Mouse (Mus musculus): ENCODE results near the gene Psors1c2. TPM values are rescaled to one million over a fixed set of nuclear protein-coding genes. Genes with fewer than 3 reads are reported as not detected.

The Psors1c2 gene
- total RNA-seq, 2 experiments from 2014 or later, result 0.87 TPM; not detected in 1

DNA sequence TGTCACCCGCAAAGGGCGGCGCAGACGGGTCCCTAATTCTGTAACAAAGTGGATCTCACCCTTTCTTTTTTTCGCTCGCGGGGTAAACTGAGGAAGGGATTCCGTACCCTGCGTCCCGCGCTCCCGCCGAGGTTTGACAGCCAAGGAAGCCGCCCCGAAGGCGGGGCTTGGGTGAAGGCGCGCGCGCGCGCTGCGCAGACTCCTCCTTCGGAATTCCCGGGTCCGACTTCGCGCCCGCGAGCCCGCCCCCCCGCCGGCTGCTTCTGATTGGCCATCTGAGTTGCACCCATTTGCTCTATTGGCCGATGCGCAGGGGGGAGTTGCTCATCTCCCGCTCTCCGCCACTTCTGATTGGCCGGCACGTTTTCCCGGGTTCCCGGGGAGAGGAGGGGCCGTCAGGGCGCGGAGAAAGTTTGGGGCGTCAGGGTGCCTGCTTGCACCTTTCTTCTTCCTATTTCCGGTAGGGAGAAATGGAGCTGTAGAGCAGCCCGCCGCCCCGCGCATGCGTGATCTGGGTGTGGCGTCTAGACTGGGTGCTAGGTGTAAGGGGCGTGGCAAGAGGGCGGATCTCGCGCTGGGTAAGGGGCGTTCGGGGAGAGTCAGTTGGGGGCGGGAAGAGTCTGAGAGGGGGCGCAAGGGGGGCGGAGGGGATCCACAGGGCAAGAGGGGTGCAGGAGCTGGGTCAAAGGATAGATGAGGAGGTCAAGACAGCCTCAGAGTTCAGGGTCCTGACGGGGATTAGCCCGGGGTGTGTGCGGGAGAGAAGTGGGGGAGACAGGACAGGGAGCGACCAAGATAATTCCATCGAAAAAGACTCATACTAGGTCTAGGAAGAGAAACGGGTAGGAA lies 16.1 kb upstream of the Psors1c2 start, which contains the start of the genes Tcf19 and Cchcr1:
Gene Tcf19, minus strand, starts transcription at position 173 of the 849 bp plus-strand sequence.
Gene Cchcr1, plus strand, starts transcription at position 449 of the 849 bp plus-strand sequence.
- DNase-seq (ENCODE audit: low spot score in 2 of 2), result peak; percentile 92 to 96

DNA sequence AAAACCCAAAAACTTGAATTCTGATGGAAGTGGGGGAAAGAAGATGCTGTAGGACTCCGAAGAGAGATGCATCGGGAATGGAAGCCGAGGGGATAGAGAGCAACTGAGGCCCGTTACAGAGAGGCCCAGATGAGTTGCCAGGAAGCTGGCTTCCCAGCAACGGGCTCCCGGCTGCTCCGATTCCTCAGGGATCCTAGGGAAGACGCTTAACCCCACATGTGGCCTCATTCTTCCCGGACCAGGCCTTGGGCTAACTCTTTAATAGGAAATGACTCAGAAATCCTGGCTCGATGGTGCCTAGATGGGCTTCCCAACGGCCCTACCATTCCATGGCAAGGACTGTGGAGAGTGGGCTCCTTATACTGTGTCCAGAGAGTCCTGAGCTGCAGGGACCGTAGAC lies 15.5 kb upstream of the Psors1c2 start:
- DNase-seq (ENCODE audit: low spot score in 2 of 2), result no peak

GRCm38 (mm10) chr17:35524354-35524753 lies 8.6 kb upstream of the Psors1c2 start:
- DNase-seq (ENCODE audit: low spot score in 2 of 2), result no peak

DNA sequence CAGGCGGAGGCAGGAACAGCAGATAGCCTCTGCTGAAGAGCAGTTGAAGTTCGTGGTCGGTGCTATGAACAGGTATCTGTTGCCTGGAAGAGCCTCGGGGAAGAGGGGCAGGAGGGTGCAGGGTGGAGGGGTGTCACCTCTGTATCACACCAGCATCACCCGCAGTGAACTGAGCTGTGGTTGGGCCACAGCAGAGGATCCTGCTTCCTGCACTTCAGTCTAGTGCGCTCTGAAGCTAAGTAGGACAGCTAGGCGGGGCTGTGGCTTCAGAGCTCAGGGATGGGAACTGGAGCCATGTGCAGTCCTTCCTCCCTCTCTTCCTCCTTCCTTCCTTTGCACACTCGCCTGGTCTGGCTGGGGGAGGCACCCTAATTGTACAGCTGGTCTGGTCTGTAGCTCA lies 6.4 kb upstream of the Psors1c2 start:
- DNase-seq (ENCODE audit: low spot score in 2 of 2), result no peak

DNA sequence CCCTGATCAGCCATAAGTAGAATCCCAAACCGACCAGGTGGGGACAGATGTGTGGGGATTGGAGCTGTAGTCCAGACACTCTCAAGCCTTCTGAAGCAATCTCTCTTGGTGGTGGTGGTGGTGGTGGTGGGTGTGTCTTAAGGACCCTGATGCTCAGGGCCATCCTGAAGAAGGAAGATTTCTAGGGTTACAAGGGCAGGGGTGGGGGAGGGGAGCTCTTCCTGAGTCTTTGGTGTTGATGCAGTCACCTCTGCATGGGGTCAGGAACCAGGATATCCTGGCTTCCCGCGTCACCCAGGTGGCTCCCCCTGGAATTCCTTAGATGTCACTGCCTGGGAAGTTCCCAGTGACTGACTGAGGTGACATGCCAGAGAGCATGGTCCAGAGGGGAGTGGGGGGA lies 641 bp upstream of the Psors1c2 start:
- DNase-seq (ENCODE audit: low spot score in 2 of 2), result no peak

GRCm38 (mm10) chr17:35534343-35534742 lies 1.3 kb downstream of the Psors1c2 start:
- peak in 1 of 2 experiments; percentile 44 for DNase-seq (ENCODE audit: low spot score in 2 of 2)

- no peak for DNase-seq (ENCODE audit: low spot score in 2 of 2)
Measured at GRCm38 (mm10) chr17:35537421-35537820, 4.4 kb downstream of the Psors1c2 start.

DNA sequence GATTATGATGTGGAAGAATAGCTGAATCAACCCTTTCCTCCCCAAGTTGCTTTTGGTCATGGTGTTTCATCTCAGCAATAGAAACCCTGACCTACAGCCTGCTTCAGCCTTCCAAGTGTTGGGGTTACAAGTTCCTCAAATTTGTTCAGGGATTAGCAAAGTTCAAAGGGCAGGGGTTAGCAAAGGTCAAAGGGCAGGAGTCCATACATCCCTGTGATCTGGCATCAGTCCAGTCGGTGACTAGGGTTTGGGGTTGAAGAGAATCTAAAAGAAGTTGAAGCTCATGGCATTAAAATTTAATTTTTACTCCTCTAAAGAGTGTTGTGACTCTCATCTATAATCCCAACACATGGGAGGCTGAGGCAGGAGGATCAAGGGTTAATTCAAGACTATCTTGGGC lies 5.5 kb downstream of the Psors1c2 start:
- DNase-seq (ENCODE audit: low spot score in 2 of 2), result no peak

DNA sequence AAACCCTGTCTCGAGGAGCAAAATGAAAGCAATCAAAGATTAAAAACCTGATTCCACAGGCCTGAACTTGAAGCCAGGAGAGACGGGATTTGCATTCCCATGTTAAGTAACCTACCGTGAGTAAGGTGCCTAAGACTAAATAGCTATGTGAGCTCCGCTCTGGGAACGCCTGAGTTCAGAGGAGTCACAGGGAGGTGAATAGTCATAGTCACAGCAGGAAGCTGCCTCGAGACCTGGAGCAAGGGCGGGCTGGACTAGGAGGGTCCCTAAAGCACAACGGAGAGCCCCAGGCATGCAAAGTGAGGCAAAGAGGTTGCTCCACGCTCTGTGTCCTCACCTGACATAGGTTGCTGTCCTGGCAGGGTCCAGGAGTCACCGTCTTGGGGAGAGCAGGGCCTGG lies 6.5 kb downstream of the Psors1c2 start:
- DNase-seq (ENCODE audit: low spot score in 2 of 2), result no peak

- no peak for DNase-seq (ENCODE audit: low spot score in 2 of 2)
Measured at GRCm38 (mm10) chr17:35542761-35543411, 9.9 kb downstream of the Psors1c2 start.

- no peak for DNase-seq (ENCODE audit: low spot score in 2 of 2)
Measured at GRCm38 (mm10) chr17:35543412-35543861, 10.4 kb downstream of the Psors1c2 start.

- no peak for DNase-seq (ENCODE audit: low spot score in 2 of 2)
Measured at GRCm38 (mm10) chr17:35544001-35544400, 11.0 kb downstream of the Psors1c2 start.

DNA sequence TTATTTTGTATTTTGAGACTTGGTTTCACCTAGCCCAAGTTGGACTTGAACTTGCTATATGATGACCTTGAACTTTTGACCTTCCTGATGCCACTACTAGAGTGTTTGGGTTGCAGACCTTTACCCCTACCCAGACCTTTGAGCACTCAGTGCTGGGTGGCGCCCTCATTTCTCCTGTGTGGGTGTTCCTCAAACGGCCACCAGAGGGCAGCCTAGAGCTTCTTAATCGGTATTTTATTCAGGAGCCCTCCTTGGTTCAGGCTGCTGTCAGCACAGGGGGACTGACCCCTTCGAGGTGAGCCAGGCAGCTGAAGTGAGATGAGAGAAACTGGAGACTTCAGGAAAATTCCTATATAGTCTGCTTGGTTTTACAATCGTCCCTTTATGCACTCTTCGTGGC lies 11.7 kb downstream of the Psors1c2 start:
- peak in 1 of 2 experiments; percentile 28 for DNase-seq (ENCODE audit: low spot score in 2 of 2)

DNA sequence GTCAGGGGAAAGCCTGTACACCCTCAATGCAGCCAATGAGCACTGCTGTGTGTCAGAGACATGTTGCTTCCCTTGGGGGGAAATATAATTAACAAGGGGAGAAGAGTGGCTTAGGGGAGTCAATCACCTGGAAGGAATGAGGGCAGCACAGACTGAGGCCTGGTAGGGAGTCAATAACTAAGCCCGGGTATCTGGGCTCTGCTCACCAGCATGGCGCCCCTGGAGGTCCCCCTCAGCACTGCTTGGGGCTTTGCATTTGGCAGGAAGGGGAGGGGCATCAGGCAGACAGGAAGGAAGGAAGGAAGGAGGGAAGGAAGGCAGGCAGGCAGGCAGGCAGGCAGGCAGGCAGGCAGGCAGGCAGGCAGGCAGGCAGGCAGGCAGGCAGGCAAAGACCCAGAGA lies 14.5 kb downstream of the Psors1c2 start:
- DNase-seq (ENCODE audit: low spot score in 2 of 2), result no peak

DNA sequence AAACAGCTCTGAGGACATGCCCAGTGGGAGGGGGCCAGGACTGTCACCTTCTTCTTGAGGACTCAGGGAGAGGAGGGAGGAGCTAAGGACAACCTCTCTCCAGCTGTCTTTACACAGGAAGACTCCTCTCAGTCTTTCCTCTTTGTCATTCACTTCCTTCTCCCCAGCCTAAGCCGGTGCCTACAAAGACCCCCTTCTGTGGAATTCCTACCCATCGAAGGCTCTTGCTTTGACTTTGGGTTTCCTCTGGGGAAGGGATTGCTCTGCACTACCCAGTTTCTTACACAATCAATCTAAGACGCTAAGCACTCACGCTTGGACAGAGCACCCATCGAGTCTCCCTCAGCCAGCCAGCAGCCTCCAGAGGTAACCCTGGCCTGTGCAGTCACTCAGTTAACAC lies 15.6 kb downstream of the Psors1c2 start:
- DNase-seq (ENCODE audit: low spot score in 2 of 2), result no peak

GRCm38 (mm10) chr17:35549437-35550142 lies 16.6 kb downstream of the Psors1c2 start:
- DNase-seq (ENCODE audit: low spot score in 2 of 2), result peak; percentile 52 to 54

DNA sequence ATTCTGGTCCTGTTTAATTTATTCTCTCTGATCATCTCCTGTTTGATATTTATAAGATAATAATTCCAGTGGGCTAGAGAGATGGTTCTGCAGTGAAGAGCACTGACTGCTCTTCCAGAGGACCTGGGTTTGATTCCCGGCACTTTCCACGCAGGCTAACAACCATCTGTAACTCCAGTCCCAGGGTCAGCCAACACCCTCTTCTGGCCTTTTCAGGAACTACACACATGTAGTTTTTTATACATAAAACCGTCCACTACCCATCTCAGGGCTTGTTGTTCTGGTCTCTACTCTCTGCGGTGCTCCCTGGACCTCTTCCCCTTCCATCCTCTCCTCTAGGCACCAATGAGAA lies 17.1 kb downstream of the Psors1c2 start:
- no peak for DNase-seq (ENCODE audit: low spot score in 2 of 2)

- DNase-seq (ENCODE audit: low spot score in 2 of 2), result no peak
Measured at GRCm38 (mm10) chr17:35550871-35551270, 17.9 kb downstream of the Psors1c2 start.

DNA sequence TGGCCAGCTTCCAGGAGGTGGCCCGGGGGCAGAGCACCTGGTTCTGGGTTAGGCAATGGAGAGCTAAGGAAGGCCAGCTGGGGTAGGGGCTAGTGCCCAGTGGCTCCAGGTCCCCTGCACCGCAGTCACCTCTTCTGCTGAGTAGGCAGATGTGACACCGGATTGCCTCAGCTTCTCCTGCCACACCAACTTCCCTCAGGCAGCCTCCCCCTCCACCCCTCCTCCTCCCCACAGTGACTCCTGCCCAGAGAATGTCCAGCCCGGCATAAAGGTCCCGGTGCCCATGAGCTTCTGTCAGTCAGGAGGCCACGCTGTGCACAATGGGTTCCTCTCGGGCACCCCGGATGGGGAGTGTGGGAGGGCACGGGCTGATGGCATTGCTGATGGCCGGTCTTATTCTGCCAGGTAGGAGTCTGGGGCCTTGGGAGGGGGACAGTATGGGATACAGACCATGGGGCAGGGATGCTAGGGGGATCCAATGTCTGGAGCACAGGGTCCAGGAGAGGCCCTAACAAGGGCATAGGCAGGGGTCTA lies 18.9 kb downstream of the Psors1c2 start, which contains the start of gene Cdsn:
Gene Cdsn, plus strand, starts transcription at position 248 of the 534 bp plus-strand sequence.
- DNase-seq (ENCODE audit: low spot score in 2 of 2), result no peak

GRCm38 (mm10) chr17:35554321-35554720 lies 21.3 kb downstream of the Psors1c2 start:
- no peak for DNase-seq (ENCODE audit: low spot score in 2 of 2)

GRCm38 (mm10) chr17:35554761-35555397 lies 21.9 kb downstream of the Psors1c2 start:
- no peak for DNase-seq (ENCODE audit: low spot score in 2 of 2)

Data from adrenal gland, postnatal 4 days (tissue).